ENCODE assay signal across 20 mouse cellular contexts in the genomic region with DNA sequence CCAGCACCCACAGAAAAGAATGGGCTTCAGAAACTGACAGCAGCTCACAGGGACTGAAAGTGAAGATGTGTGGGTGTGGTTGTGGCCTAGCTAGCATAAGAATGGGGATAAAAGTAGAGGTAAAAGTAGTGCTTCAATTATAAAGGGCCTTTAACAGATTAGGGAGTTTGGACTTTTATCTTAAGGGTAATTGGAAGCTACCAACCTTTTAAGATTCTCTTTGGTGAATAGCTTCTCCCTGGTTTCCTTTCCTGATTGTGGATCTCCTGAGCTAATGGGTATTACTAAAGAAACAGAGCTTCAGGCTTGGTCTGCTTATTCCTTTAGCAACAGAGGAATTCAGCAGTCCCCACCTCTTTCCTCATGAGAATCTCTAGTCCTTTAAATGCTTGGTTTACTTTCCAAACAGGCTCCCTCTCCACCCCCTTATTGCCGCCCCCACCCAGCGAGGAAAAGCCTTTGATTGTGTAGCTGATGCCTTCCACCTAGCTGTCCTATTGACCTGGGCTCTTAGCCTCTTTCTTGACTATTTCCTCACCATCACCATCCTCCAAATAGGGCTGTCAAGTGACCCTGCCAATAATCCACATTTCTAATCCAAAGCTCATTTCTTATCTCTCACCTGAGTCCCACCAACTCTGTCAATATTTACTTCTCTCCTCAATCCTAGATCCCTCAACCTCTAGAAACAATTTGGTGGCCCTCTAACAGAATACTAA.
DNase-seq lines count a peak whose midpoint lies in the region; ATAC-seq and TF ChIP-seq lines count a peak whose summit lies in the region.
"Had no signal": no experiment of that assay in that cellular context is flagged by ENCODE, and none has a peak within 500 bp of the region (broad histone marks: within the 10 kb centered on the region; RNA-seq: fewer than 3 reads in every experiment).

No protein-coding gene starts in this region.

- no peak for TF ChIP-seq EP300 in stomach, postnatal 0 days (optimal IDR thresholded peaks at IDR 0.05)

- peak; percentile 71 for ATAC-seq in stomach, embryonic 14.5 days (ENCODE audit: insufficient number of reproducible peaks, insufficient read depth, low FRiP score, low read depth)
- ATAC-seq in stomach, postnatal 0 days (ENCODE audit: low FRiP score, low TSS enrichment), result no peak
- peak; percentile 53 for ATAC-seq in stomach, embryonic 15.5 days (ENCODE audit: insufficient read depth, low FRiP score, low read depth)
- ATAC-seq: forebrain, embryonic 15.5 days; Patski had no signal

- TF ChIP-seq CTCF in stomach, postnatal 0 days (IDR thresholded peaks at IDR 0.05; ENCODE audit: low read depth), result no peak

- no peak for DNase-seq in stomach, postnatal 0 days (ENCODE audit: low spot score)
- DNase-seq in R1 (ENCODE audit: low read depth, low spot score), result peak; percentile 16
- no peak for DNase-seq in layer of hippocampus, postnatal 14 days (ENCODE audit: low spot score in 2 of 2)
- DNase-seq in right cerebral cortex, adult 2 months (ENCODE audit: low spot score in 2 of 2), result no peak
- DNase-seq: adrenal gland, adult 8-10 months; adrenal gland, postnatal 36 days; cerebellum, adult 8-10 months; cerebellum, postnatal 14 days; embryo, embryonic 11 days; gastrocnemius, postnatal 10 days; heart, adult 18-20 months had no signal

- WGBS in stomach, embryonic 14.5 days, result 37% methylated on average over 2 of the region's 2 CpGs
- 41% methylated on average over 2 of the region's 2 CpGs for WGBS in stomach, postnatal 0 days
- WGBS in stomach, embryonic 15.5 days, result 38% methylated on average over 2 of the region's 2 CpGs

- H3K27ac ChIP-seq in stomach, embryonic 14.5 days (ENCODE audit: low read length), result no peak overlapping the region
- no peak overlapping the region for H3K27ac ChIP-seq in stomach, postnatal 0 days (replicated peaks)
- H3K27ac ChIP-seq in stomach, embryonic 15.5 days, result no peak overlapping the region
- H3K27ac ChIP-seq: embryonic facial prominence, embryonic 15.5 days; forebrain, embryonic 15.5 days; heart, embryonic 15.5 days; hindbrain, embryonic 10.5 days; hindbrain, embryonic 14.5 days had no signal

- H3K4me1 ChIP-seq in stomach, embryonic 14.5 days (ENCODE audit: control insufficient read depth, insufficient read depth, low read length), result no peaks in the 10 kb centered on the region
- no peaks in the 10 kb centered on the region for H3K4me1 ChIP-seq in stomach, postnatal 0 days (replicated peaks; ENCODE audit: control insufficient read depth, insufficient read depth)
- no peaks in the 10 kb centered on the region for H3K4me1 ChIP-seq in stomach, embryonic 15.5 days
- H3K4me1 ChIP-seq: embryonic facial prominence, embryonic 15.5 days; heart, embryonic 15.5 days had no signal

- H3K27me3 ChIP-seq in stomach, embryonic 14.5 days (ENCODE audit: control insufficient read depth, insufficient read depth, low read length), result no peaks in the 10 kb centered on the region
- H3K27me3 ChIP-seq in stomach, postnatal 0 days (ENCODE audit: control insufficient read depth, insufficient read depth, low read length), result no peaks in the 10 kb centered on the region
- H3K27me3 ChIP-seq in stomach, embryonic 15.5 days (replicated peaks), result no peaks in the 10 kb centered on the region
- H3K27me3 ChIP-seq: embryonic facial prominence, embryonic 15.5 days; forebrain, embryonic 15.5 days; heart, embryonic 15.5 days; Patski had no signal

- no peaks in the 10 kb centered on the region for H3K9me3 ChIP-seq in stomach, embryonic 14.5 days (ENCODE audit: control insufficient read depth, low read depth, low read length)
- no peaks in the 10 kb centered on the region for H3K9me3 ChIP-seq in stomach, postnatal 0 days (ENCODE audit: control insufficient read depth, low read length)
- H3K9me3 ChIP-seq in stomach, embryonic 15.5 days, result no peaks in the 10 kb centered on the region
- H3K9me3 ChIP-seq: embryonic facial prominence, embryonic 15.5 days; forebrain, embryonic 15.5 days; heart, embryonic 15.5 days; hindbrain, embryonic 10.5 days had no signal

- no peaks in the 10 kb centered on the region for H3K36me3 ChIP-seq in stomach, embryonic 14.5 days (ENCODE audit: control insufficient read depth, insufficient read depth, low read length)
- H3K36me3 ChIP-seq in stomach, postnatal 0 days (ENCODE audit: control insufficient read depth, insufficient read depth, low read length), result no peaks in the 10 kb centered on the region
- no peaks in the 10 kb centered on the region for H3K36me3 ChIP-seq in stomach, embryonic 15.5 days
- H3K36me3 ChIP-seq: embryonic facial prominence, embryonic 15.5 days; forebrain, embryonic 15.5 days; heart, embryonic 15.5 days; hindbrain, embryonic 10.5 days had no signal

- H3K9ac ChIP-seq in stomach, embryonic 14.5 days (replicated peaks; ENCODE audit: low read depth, low read length), result no peak overlapping the region
- H3K9ac ChIP-seq in stomach, postnatal 0 days (ENCODE audit: low read length), result no peak overlapping the region
- H3K9ac ChIP-seq in stomach, embryonic 15.5 days, result no peak overlapping the region
- H3K9ac ChIP-seq: embryonic facial prominence, embryonic 15.5 days; forebrain, embryonic 15.5 days; heart, embryonic 15.5 days; hindbrain, embryonic 14.5 days had no signal

- H3K4me2 ChIP-seq in stomach, embryonic 14.5 days (replicated peaks; ENCODE audit: low read depth, low read length), result no peak overlapping the region
- no peak overlapping the region for H3K4me2 ChIP-seq in stomach, postnatal 0 days (replicated peaks; ENCODE audit: low read depth)
- no peak overlapping the region for H3K4me2 ChIP-seq in stomach, embryonic 15.5 days
- H3K4me2 ChIP-seq: embryonic facial prominence, embryonic 15.5 days; forebrain, embryonic 15.5 days; heart, embryonic 11.5 days; heart, embryonic 15.5 days; hindbrain, embryonic 14.5 days had no signal

- no peak overlapping the region for H3K4me3 ChIP-seq in stomach, embryonic 14.5 days (ENCODE audit: low read depth, low read length)
- H3K4me3 ChIP-seq in stomach, postnatal 0 days (ENCODE audit: low read depth, low read length), result no peak overlapping the region
- H3K4me3 ChIP-seq in stomach, embryonic 15.5 days (replicated peaks), result no peak overlapping the region
- H3K4me3 ChIP-seq: embryonic facial prominence, embryonic 15.5 days; forebrain, embryonic 15.5 days; heart, embryonic 15.5 days; hindbrain, embryonic 10.5 days had no signal
